Mouse (Mus musculus) erythroid progenitor cell, adult 5-6 weeks (primary cell): Measurements from ENCODE around the gene Scn8a. TPM values are rescaled to one million over a fixed set of nuclear protein-coding genes. Genes with fewer than 3 reads are reported as not detected.

ENCODE experiments used
- ATAC-seq: replicated peaks from 2 replicates; pipeline ENCODE4 v1.8.0; 2016; ENCODE audit warnings: moderate number of reproducible peaks, mild to moderate bottlenecking, moderate TSS enrichment, inconsistent platforms; ENCODE audit not compliant: poor library complexity, low FRiP score, severe bottlenecking
- total RNA-seq, 2 experiments: library from RNA; stranded (forward) in 1 of 2; stranded (reverse) in 1 of 2; fragments of 150-400 nt in 1 of 2; fragments of 186-747, 209-891 nt in 1 of 2; gene quantifications; 2 replicates each; pipeline versions ENCODE4 v1.2.3 to v1.2.4; 2015 to 2017; ENCODE audit warnings: low replicate concordance in 2 of 2

Gene Scn8a
- total RNA-seq, 2 experiments from 2014 or later = not detected

DNA sequence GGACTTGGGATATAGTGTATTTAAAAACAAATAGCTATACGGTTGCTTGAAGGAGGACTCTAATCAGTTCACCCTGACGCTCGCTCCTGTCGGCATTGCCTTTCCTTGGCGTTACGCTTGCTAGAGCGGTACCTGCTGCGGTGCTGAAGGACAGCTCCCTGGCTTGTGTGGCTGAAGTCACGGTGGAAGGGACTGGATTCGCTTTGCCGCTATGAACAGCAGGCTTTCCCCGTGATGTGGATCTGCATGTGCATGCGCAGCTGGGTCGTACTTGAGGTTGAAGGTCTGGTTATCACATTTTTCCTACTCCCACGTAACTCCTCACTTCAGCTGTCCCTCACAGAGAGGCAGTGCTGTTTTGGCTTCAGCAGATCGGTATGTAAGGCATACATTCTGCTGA lies 3.5 kb downstream of the Scn8a start:
- no peak for ATAC-seq

- ATAC-seq = no peak
Measured at GRCm38 (mm10) chr15:100879073-100879472, 9.4 kb downstream of the Scn8a start.

GRCm38 (mm10) chr15:100881385-100881784 lies 11.7 kb downstream of the Scn8a start:
- no peak for ATAC-seq

DNA sequence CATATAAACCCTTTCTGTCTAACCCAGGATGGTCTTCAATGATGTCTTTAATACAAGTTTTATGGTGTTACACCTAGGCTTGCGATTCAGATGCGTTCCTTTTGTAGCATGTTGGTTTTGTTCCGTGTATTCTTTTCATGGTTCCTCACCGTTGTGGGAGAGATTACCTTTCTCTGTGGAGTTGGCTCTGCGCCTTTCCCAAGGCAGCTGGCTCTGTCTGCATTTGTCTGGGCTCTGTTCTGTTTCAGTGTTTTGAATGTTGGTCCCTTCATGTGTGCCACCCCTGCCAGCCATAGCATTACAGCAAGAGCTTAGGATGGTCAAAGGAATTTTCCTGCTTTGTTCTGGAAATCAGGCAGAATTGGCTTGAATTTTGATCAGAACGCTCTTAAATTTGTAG lies 14.8 kb downstream of the Scn8a start:
- ATAC-seq = no peak

DNA sequence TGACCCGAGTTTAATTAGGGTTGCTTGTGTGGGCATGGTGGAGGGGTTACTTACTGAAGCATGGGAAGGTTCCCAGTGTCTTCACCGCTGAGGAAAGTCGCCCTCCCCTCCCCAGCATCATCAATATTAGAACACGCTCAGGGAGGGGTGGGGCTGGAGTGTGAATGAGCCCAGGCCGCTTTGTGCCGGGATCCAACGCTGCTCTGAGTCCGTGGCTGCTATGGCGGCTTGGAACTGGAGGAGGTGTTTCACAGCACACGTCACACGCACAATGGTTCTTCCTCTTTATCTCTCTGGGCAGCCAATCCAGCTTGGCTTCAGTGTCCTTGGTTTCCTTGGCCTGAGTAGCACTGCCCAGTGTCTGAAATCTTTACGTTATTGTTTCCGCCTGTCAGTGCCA lies 22.3 kb downstream of the Scn8a start:
- ATAC-seq = no peak

DNA sequence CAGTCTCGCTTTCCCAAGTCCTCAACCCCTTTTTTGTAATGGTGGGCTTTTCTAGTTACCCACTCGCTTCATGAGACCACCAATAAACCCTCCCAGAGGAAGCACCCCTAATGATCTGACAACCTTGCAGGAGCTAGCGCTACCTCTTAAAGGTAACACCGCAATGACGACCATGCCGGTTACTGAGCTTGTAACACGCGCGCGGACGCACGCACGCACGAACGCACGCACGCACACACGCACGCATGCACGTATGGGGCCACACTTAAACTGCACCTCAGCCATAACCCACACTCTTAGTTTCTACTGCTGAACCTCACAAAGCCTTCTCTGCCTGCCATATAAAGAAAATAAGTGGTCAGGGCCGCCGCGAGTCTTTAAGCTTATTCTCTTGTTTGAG lies 26.8 kb downstream of the Scn8a start:
- ATAC-seq = no peak

DNA sequence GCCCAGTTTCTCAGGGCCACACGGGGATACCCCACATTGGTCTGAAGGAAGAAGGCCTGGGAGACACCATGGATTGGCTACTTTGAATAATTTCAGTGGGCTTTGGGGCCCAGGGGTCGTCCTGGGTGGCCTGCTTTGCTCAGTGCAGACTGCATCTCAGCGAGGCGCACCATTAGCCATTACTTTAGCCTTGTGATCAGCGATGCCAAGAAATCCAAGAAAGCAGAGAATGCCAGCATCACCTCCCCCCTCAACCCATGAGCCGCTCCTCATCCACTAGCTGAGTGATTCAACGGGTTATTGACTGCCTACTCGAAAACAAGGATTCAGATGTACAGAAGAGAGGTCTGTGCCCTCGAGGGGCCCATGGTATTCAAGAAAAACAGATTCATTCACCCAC lies 34.2 kb downstream of the Scn8a start:
- no peak for ATAC-seq

GRCm38 (mm10) chr15:100905006-100905405 lies 35.3 kb downstream of the Scn8a start:
- no peak for ATAC-seq

GRCm38 (mm10) chr15:100905751-100906150 lies 36.1 kb downstream of the Scn8a start:
- ATAC-seq = no peak

- no peak for ATAC-seq
Measured at GRCm38 (mm10) chr15:100908817-100909216, 39.2 kb downstream of the Scn8a start.

DNA sequence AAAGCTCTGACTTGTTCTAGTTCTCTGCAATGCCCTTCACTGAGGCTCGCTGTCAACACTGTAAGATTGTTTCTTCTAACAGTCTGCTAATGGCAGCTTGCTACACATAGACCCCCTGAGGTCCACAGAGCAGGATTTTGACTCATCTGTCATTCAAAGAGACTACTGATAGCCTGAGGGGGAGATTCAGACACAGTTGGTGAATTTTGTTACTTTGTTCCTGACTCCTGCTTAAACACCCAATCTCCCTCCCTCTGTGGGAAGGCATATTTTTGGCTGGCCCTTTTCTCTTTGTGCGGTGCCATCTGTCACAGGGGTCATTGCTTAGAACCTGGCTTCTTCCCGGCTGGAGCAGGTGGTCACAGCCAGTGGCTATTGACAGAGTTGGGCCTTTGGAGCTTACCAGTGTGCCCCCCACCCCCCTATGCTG lies 40.1 kb downstream of the Scn8a start:
- ATAC-seq = no peak

- no peak for ATAC-seq
Measured at GRCm38 (mm10) chr15:100910381-100910841, 40.8 kb downstream of the Scn8a start.

- ATAC-seq = no peak
Measured at GRCm38 (mm10) chr15:100912676-100913266, 43.1 kb downstream of the Scn8a start.

GRCm38 (mm10) chr15:100914734-100915242 lies 45.1 kb downstream of the Scn8a start:
- no peak for ATAC-seq

GRCm38 (mm10) chr15:100918046-100918445 lies 48.4 kb downstream of the Scn8a start:
- ATAC-seq = no peak

GRCm38 (mm10) chr15:100922210-100922609 lies 52.6 kb downstream of the Scn8a start:
- ATAC-seq = no peak

GRCm38 (mm10) chr15:100923476-100923875 lies 53.8 kb downstream of the Scn8a start:
- ATAC-seq = no peak

DNA sequence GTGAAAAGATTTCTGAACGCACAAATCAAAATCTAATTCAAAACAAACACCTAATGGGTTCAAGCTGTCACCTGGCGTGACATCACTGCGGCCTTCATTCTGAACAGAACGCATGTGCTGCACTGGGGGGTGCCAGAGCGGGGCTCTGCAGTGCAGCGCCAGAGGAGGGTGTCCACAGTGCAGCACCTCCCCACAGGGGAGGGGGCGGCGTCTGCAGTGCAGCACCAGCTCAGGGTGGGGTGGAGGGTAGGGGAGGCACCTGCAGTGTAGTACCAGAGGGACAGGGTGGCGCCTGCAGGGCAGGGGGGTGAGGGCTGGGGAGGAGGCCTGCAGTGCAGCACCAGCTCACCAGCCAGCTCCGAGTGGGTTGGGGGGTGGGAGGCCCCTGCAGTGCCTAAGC lies 55.3 kb downstream of the Scn8a start:
- ATAC-seq = no peak

GRCm38 (mm10) chr15:100930477-100930876 lies 60.8 kb downstream of the Scn8a start:
- no peak for ATAC-seq

DNA sequence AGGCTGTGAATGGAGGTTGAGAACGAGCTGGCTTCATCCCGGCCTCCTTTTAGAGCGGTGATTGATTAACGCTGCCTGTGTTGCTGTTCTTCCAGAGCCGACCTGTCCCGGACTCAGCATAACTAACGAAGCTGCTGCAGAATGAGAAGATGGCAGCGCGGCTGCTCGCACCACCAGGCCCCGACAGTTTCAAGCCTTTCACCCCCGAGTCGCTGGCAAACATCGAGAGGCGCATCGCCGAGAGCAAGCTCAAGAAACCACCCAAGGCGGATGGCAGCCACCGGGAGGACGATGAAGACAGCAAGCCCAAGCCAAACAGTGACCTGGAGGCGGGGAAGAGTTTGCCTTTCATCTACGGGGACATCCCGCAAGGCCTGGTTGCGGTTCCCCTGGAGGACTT lies 66.5 kb downstream of the Scn8a start:
- ATAC-seq = no peak

DNA sequence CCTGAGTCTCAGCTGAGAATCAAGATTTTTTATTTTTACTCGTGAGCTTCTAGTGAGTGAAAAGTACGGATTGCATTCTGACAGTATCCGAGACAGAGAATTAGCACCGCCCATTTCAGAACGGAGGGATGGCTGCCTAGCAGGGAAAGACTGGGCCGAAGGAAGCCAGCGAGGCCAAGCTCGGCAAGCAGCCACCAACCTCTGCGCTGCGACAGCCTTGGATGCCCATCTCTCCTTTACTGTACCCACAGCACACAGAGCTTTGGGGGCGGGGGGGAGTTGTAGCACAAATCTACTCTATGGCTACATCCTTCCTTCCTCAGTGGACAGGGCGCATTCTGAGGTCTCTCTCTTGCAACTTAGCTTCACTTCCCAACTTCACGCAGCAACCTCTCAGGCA lies 78.7 kb downstream of the Scn8a start:
- no peak for ATAC-seq

GRCm38 (mm10) chr15:100949169-100949568 lies 79.5 kb downstream of the Scn8a start:
- no peak for ATAC-seq
